Mouse (Mus musculus) bone marrow, adult 2 months (tissue): ENCODE results near the gene Ccdc126. TPM values are rescaled to one million over a fixed set of nuclear protein-coding genes. Genes with fewer than 3 reads are reported as not detected.

Source experiments
- H3K27ac ChIP-seq: fragments of 200-500 bp; 2 replicates; pipeline ENCODE4 v1.5.1; 2012; ENCODE audit warnings: low read depth, mild to moderate bottlenecking, control low read depth, inconsistent platforms, low read length; ENCODE audit not compliant: control insufficient read depth, poor library complexity, insufficient read depth
- H3K4me1 ChIP-seq: fragments of 200-500 bp; 2 replicates; pipeline ENCODE4 v1.6.1; 2011; ENCODE audit warnings: low read length; ENCODE audit not compliant: control insufficient read depth, insufficient read depth
- H3K4me3 ChIP-seq: fragments of 200-500 bp; replicated peaks from 2 replicates; pipeline ENCODE3; 2011; ENCODE audit warnings: mild to moderate bottlenecking, low read depth, low read length, control low read depth; ENCODE audit not compliant: control insufficient read depth
- CTCF ChIP-seq: fragments of 200-500 bp; IDR thresholded peaks from 2 replicates; pipeline ENCODE4 v1.5.1; 2011; ENCODE audit warnings: low read length, control low read depth; ENCODE audit not compliant: control insufficient read depth, insufficient read depth
- POLR2A ChIP-seq: fragments of 200-500 bp; IDR thresholded peaks from 2 replicates; pipeline ENCODE4 v1.6.1; 2011; ENCODE audit warnings: low read depth, mild to moderate bottlenecking, control low read depth, low read length, borderline replicate concordance; ENCODE audit not compliant: control insufficient read depth
- WGBS: fragments of 180-500 bp; shearing (Covaris S2); methylation state at CpG from one replicate; pipeline ENCODE4 v1.1.7; 2018; 5-methylcytosine and 5-hydroxymethylcytosine counted together
- polyA plus RNA-seq: library from polyadenylated mRNA; stranded (reverse); fragments of >200 nt; gene quantifications from 2 replicates; pipeline ENCODE4 v1.2.4, GENCODE M21; 2011; ENCODE audit warnings: low replicate concordance; ENCODE audit not compliant: missing spikeins, insufficient read depth, insufficient read length

Ccdc126 gene
- polyA plus RNA-seq, 1 experiment = 3.2 TPM

GRCm38 (mm10) chr6:49367159-49368054 is 48.3 kb downstream of the Ccdc126 start, which contains the start of gene Fam221a:
Gene Fam221a (plus strand): TSS chr6:49367739.
- H3K4me1 ChIP-seq = peaks cover 3% of the 10 kb centered on the region
- 6% methylated on average over 48 of the region's 49 CpGs for WGBS

GRCm38 (mm10) chr6:49368212-49368611 is 49.1 kb downstream of the Ccdc126 start:
- TF ChIP-seq CTCF (no peak), POLR2A (no peak)
- WGBS = 34% methylated on average over 3 of the region's 3 CpGs
- no peak overlapping the region for H3K27ac ChIP-seq
- H3K4me1 ChIP-seq = peaks cover 3% of the 10 kb centered on the region
- peak overlapping the region; percentile 37 for H3K4me3 ChIP-seq

More at GRCm38 (mm10) chr6:49367159-49368054, 48.3 kb downstream of the Ccdc126 start, which contains the start of gene Fam221a:
- TF ChIP-seq POLR2A = peak; percentile 57; the same call in 1 of the 2 replicates
- no peak for TF ChIP-seq CTCF
- peak within 1 kb of the TSS; percentile 54 for H3K27ac ChIP-seq
- peak within 1 kb of the TSS; percentile 82 for H3K4me3 ChIP-seq

DNA sequence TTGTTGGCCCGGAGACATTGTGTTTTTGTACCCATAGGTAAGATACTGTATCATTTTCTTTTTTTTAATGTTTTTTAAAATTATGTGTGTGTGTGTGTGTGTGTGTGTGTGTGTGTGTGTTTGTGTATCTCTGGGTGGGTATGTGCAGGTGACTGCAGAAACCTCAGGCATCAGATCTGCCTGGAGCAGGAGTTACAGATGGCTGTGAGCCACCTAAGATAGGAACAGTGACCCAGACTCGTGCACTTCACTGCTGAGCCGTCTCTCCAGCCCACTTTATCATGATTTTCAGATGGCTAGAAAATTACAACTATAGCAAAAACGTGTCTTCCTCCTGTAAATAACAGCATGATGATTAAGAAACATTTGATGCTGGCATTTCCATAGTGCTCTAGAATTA is 53.6 kb downstream of the Ccdc126 start:
- peaks cover 3% of the 10 kb centered on the region for H3K4me1 ChIP-seq
- H3K27ac ChIP-seq = no peak overlapping the region
- TF ChIP-seq CTCF = no peak
- no peak for TF ChIP-seq POLR2A
- no peak overlapping the region for H3K4me3 ChIP-seq
- WGBS = 60% methylated on average over 4 of the region's 4 CpGs

GRCm38 (mm10) chr6:49373943-49374342 is 54.9 kb downstream of the Ccdc126 start:
- Histone ChIP-seq H3K4me3 (no peak overlapping the region), H3K4me1 (no peaks in the 10 kb centered on the region), H3K27ac (no peak overlapping the region)
- 86% methylated on average over 2 of the region's 2 CpGs for WGBS
- TF ChIP-seq CTCF (no peak), POLR2A (no peak)

- H3K4me1 ChIP-seq = no peaks in the 10 kb centered on the region
- TF ChIP-seq POLR2A (no peak), CTCF (no peak)
- 88% methylated on average over 12 of the region's 12 CpGs for WGBS
- no peak overlapping the region for H3K27ac ChIP-seq
- H3K4me3 ChIP-seq = no peak overlapping the region
These were observed 59.3 kb downstream of the Ccdc126 start for GRCm38 (mm10) chr6:49378328-49378727.

Other genes with a start within 250 kb of the Ccdc126 start
- 13.7 and 21.1 TPM in 2 replicates for gene Malsu1, start 245.5 kb upstream of the Ccdc126 start, polyA plus RNA-seq
- 0.31 and 2.7 TPM in 2 replicates for gene Igf2bp3, start 104.3 kb upstream of the Ccdc126 start, polyA plus RNA-seq
- 138 and 166 TPM in 2 replicates for gene Tra2a, start 55.2 kb upstream of the Ccdc126 start, polyA plus RNA-seq
- gene Fam221a, start 48.5 kb downstream of the Ccdc126 start, polyA plus RNA-seq = 1.4 and 8.0 TPM in 2 replicates
- 1.0 TPM in 1 of 2 replicates, not detected in the other for gene Stk31, start 76.3 kb downstream of the Ccdc126 start, polyA plus RNA-seq